Mouse (Mus musculus) testis, adult 2 months (tissue): ENCODE measurements around the gene Rtn4rl1.

ENCODE experiments used
- CTCF ChIP-seq: fragments of 200-500 bp; IDR thresholded peaks from 2 replicates; pipeline ENCODE4 v1.5.1; 2012; ENCODE audit warnings: low read depth, mild to moderate bottlenecking, inconsistent platforms, low read length, moderate library complexity; ENCODE audit not compliant: control insufficient read depth, insufficient read depth, insufficient replicate concordance
- POLR2A ChIP-seq: fragments of 200-500 bp; IDR thresholded peaks from 2 replicates; pipeline ENCODE4 v1.6.1; 2012; ENCODE audit warnings: low read depth, mild to moderate bottlenecking, inconsistent platforms, low read length, moderate library complexity; ENCODE audit not compliant: control insufficient read depth

- TF ChIP-seq CTCF (no peak), POLR2A (no peak)
Measured at GRCm38 (mm10) chr11:75257056-75257648, 63.6 kb downstream of the Rtn4rl1 start.
